Mouse (Mus musculus) liver, embryonic 16.5 days (tissue): ENCODE data around the gene Agtrap. TPM values are rescaled to one million over a fixed set of nuclear protein-coding genes. Genes with fewer than 3 reads are reported as not detected.
"Not testable (repeated sequence)": the region's sequence is repeated elsewhere in the genome, so short reads cannot be mapped to it uniquely, and the experiment has no call there.

Source experiments
- ATAC-seq: fragments of 200-750 bp; cut with Nextera tagmentation; 2 replicates; pipeline ENCODE4 v1.8.0; 2017; ENCODE audit warnings: low read depth, mild to moderate bottlenecking, moderate number of reproducible peaks, moderate library complexity
- H3K27ac ChIP-seq: fragments of 300-500 bp; sonication (generic); 2 replicates; pipeline ENCODE4 v1.5.1; 2014; ENCODE audit warnings: mild to moderate bottlenecking, low read length
- H3K27me3 ChIP-seq: fragments of 300-500 bp; sonication (generic); 2 replicates; pipeline ENCODE4 v1.6.1; 2014; ENCODE audit warnings: low read depth, low read length, mixed read lengths; ENCODE audit not compliant: control insufficient read depth, insufficient read depth
- H3K36me3 ChIP-seq: fragments of 300-500 bp; sonication (generic); 2 replicates; pipeline ENCODE4 v1.6.1; 2014; ENCODE audit warnings: mild to moderate bottlenecking; ENCODE audit not compliant: control insufficient read depth, insufficient read depth
- H3K4me1 ChIP-seq: fragments of 300-500 bp; sonication (generic); 2 replicates; pipeline ENCODE4 v1.6.1; 2014; ENCODE audit warnings: low read depth, low read length, mixed read lengths; ENCODE audit not compliant: control insufficient read depth
- H3K4me2 ChIP-seq: fragments of 300-500 bp; sonication (generic); 2 replicates; pipeline ENCODE4 v1.6.1; 2014; ENCODE audit warnings: low read depth, low read length, mixed read lengths
- H3K4me3 ChIP-seq: fragments of 300-500 bp; sonication (generic); 2 replicates; pipeline ENCODE4 v1.5.1; 2014; ENCODE audit warnings: low read depth, mild to moderate bottlenecking, low read length
- H3K9ac ChIP-seq: fragments of 300-500 bp; sonication (generic); 2 replicates; pipeline ENCODE4 v1.6.1; 2014; ENCODE audit warnings: low read depth, low read length
- H3K9me3 ChIP-seq: fragments of 300-500 bp; sonication (generic); replicated peaks from 2 replicates; pipeline ENCODE4 v1.6.1; 2016; ENCODE audit warnings: low read length; ENCODE audit not compliant: control insufficient read depth
- WGBS: fragments of 180-500 bp; shearing (Covaris S2); extraction: QIAGEN DNeasy Blood & Tissue Kit; methylation state at CpG from one replicate; pipeline ENCODE4 v1.1.7; 2014; ENCODE audit not compliant: insufficient replicate concordance; 5-methylcytosine and 5-hydroxymethylcytosine counted together
- polyA plus RNA-seq: library from polyadenylated mRNA; unstranded; fragments of >200 nt; fragmentation: Nextera tagmentation; extraction: Ambion mirVana; gene quantifications from 2 replicates; pipeline ENCODE4 v1.2.1, GENCODE M21; 2015

Agtrap gene
- polyA plus RNA-seq, 1 experiment from 2014 or later = 9.4 TPM

DNA sequence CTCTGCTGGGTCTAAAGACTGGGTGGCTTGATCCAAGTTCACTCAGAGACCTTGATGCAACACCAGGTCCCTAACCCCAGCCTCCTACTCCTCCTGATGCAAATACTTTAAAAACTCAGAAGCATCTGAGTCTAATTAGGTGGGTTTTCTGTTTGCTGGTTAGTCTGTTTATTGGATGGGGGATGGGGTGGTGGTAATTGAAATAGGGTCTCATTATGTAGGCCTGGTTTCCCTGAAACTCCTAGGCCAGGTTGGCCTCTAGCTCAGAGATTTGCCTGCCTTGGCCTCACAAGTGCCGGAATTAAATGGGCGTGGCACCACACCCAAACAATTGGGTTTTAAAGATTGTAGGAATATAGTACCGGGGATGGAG, 34.8 kb upstream of the Agtrap start:
- 60% methylated on average over 3 of the region's 3 CpGs for WGBS
- 0 out of 2 replicates have a peak, but pooled peaks cover under 1% of the 10 kb centered on the region for H3K27me3 ChIP-seq
- H3K4me2 ChIP-seq = no peak overlapping the region
- no peaks in the 10 kb centered on the region for H3K4me1 ChIP-seq
- no peak overlapping the region for H3K27ac ChIP-seq
- no peak for ATAC-seq
- H3K36me3 ChIP-seq = no peaks in the 10 kb centered on the region
- no peak overlapping the region for H3K9ac ChIP-seq
- no peak overlapping the region for H3K4me3 ChIP-seq
- H3K9me3 ChIP-seq = no peaks in the 10 kb centered on the region

DNA sequence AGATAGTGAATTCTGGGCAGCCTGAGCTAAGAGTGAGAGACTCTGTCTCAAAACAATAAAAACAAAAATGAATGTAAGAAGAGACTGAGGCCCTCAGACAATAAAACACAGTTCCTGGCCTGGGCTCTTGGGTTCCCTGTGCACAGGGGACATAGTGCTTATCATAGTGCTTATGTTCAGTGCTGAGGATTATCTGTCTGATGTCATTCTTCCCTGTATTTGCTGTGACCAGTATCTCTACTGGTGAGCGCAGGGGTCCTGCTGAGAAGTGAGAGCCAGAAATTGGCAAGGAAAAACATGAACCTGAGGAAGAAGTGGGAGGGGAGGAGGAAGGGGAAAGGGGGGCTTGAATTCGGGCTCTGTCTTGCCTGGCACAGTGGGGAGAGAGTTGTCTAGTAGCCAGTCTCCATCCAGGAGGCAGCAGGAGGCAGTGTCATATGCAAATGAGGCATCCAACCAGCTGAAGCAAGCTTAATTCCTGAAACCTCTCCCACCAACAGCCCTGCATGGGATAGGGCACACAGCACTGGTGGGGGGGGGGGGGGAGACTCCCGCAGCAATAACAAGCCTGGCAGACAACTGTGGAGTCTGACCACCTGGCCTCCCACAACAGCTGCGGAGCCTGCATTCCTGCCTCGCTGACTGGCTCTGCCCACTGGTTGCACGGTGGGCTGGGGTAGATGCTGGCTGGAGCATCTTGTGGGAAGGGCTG, 34.3 kb upstream of the Agtrap start:
- no peak overlapping the region for H3K4me2 ChIP-seq
- ATAC-seq = no peak
- H3K27me3 ChIP-seq = no peaks in the 10 kb centered on the region
- no peaks in the 10 kb centered on the region; the same call in 1 of the 2 replicates for H3K9me3 ChIP-seq
- no peak overlapping the region for H3K9ac ChIP-seq
- no peaks in the 10 kb centered on the region for H3K36me3 ChIP-seq
- no peak overlapping the region for H3K27ac ChIP-seq
- no peak overlapping the region for H3K4me3 ChIP-seq
- H3K4me1 ChIP-seq = no peaks in the 10 kb centered on the region
- 24% methylated on average over 6 of the region's 6 CpGs for WGBS

DNA sequence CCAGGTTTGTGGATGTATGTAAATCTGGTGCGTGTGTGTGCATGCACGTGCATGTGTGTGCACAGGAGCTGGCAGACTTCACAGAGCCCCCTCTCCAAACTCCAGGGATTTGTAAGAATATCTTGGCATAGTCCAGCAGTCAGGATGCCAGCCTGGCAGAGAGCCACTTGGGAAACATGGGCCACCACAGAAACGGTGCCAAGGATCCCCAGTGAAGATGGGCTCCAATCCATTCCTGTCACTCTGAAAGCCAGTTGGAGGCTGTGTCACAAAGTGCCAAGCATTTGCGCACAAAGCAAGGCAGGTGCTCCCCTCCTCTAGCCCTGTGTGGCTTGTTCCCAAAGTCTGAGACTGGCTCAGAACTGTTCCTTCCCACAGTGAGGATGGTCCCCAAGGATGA, 33.5 kb upstream of the Agtrap start:
- H3K9me3 ChIP-seq = no peaks in the 10 kb centered on the region; the same call in 1 of the 2 replicates
- no peak overlapping the region for H3K4me2 ChIP-seq
- no peaks in the 10 kb centered on the region for H3K4me1 ChIP-seq
- no peaks in the 10 kb centered on the region for H3K27me3 ChIP-seq
- H3K9ac ChIP-seq = no peak overlapping the region
- no peak overlapping the region for H3K4me3 ChIP-seq
- 65% methylated on average over 4 of the region's 4 CpGs for WGBS
- no peak for ATAC-seq
- no peaks in the 10 kb centered on the region for H3K36me3 ChIP-seq
- no peak overlapping the region for H3K27ac ChIP-seq

DNA sequence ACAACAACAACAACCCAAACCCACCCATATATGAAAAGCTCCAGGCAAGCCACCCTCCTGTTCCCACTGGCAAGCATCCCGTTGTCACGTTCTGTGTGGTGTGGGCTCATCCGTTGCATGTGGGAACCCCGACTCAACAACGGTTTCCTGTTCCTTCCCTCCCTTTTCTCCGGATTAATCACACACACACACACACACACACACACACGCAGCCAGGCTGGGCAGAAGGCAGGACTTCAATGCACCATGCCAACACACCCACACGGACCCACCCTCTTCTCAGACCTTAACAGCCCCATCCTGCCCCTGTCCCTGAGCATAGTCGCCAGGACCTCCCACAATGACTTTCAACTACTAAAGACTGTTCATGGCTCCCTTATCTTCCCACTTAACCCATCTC, 32.7 kb upstream of the Agtrap start:
- Histone ChIP-seq H3K36me3 (no peaks in the 10 kb centered on the region), H3K27me3 (no peaks in the 10 kb centered on the region), H3K4me2 (no peak overlapping the region), H3K4me1 (no peaks in the 10 kb centered on the region), H3K4me3 (no peak overlapping the region), H3K27ac (no peak overlapping the region), H3K9me3 (no peaks in the 10 kb centered on the region; the same call in 1 of the 2 replicates), H3K9ac (no peak overlapping the region)
- no peak for ATAC-seq
- WGBS = 53% methylated on average over 9 of the region's 9 CpGs

DNA sequence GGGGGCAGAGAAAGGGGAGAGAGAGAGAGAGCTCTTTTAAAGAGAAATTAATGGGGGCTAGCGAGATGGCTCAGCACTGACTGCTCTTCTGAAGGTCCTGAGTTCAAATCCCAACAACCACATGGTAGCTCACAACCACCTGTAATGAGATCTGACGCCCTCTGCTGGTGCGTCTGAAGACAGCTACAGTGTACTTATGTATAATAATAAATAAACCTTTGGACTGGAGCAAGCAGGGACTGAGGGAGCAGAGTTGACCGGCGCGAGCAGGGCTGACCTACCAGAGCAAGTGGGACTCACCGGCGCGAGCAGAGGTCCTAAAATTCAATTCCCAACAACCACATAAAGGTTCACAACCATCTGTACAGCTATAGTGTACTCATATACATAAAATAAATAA, 31.7 kb upstream of the Agtrap start:
- not testable (repeated sequence) for H3K9me3 ChIP-seq, H3K27me3 ChIP-seq, H3K4me1 ChIP-seq, H3K4me3 ChIP-seq, H3K4me2 ChIP-seq, H3K27ac ChIP-seq, H3K36me3 ChIP-seq, ATAC-seq, H3K9ac ChIP-seq
- 56% methylated on average over 9 of the region's 9 CpGs for WGBS

DNA sequence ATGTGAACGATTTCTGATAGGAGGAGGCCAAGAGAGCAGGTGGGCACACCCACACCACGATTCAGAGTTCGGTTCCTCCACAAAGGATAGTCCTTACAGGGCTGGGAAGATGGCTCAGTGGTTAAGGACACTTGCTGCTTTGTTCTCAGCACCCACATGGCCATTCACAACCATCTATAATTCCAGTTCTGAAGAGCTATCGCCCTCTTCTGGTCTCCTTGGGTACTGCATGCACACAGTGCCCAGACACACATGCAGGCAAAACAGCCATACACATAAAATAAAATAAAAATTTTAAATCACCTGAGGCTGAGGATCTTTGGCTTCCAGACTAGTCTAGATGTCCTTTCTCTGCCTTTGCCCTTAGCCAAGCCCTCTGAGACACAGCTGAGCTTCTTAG, 29.6 kb upstream of the Agtrap start:
- Histone ChIP-seq H3K4me3 (no peak overlapping the region), H3K4me1 (no peaks in the 10 kb centered on the region), H3K27me3 (peaks cover 4% of the 10 kb centered on the region; the same call in 1 of the 2 replicates), H3K36me3 (no peaks in the 10 kb centered on the region), H3K27ac (no peak overlapping the region), H3K9ac (no peak overlapping the region), H3K4me2 (no peak overlapping the region), H3K9me3 (no peaks in the 10 kb centered on the region; the same call in 1 of the 2 replicates)
- ATAC-seq = no peak
- WGBS = 62% methylated on average over 4 of the region's 4 CpGs

DNA sequence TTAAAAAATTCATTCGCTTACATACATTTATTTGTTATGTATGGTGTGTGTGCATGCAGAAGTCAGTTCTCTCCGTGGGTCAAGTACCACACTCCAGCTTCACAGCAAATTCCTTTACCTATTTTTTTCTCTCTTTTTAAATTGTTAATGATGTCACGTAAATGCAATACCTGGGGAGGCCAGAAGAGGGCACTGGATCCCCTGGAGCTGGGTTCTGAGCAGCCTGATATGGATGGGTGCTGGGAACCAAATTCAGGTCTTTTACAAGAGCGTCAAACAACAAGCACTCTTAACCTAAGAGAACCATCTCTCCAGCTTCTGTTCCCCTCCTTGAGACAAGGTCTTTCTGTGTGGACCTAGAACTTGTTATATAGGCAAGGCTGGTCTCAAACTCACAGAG, 28.8 kb upstream of the Agtrap start:
- Histone ChIP-seq H3K36me3 (no peaks in the 10 kb centered on the region), H3K4me3 (no peak overlapping the region), H3K9me3 (no peaks in the 10 kb centered on the region; the same call in 1 of the 2 replicates), H3K27me3 (peaks cover 4% of the 10 kb centered on the region; the same call in 1 of the 2 replicates), H3K27ac (no peak overlapping the region), H3K4me2 (no peak overlapping the region), H3K9ac (no peak overlapping the region), H3K4me1 (no peaks in the 10 kb centered on the region)
- 70% methylated on average over 4 of the region's 4 CpGs for WGBS
- no peak for ATAC-seq

DNA sequence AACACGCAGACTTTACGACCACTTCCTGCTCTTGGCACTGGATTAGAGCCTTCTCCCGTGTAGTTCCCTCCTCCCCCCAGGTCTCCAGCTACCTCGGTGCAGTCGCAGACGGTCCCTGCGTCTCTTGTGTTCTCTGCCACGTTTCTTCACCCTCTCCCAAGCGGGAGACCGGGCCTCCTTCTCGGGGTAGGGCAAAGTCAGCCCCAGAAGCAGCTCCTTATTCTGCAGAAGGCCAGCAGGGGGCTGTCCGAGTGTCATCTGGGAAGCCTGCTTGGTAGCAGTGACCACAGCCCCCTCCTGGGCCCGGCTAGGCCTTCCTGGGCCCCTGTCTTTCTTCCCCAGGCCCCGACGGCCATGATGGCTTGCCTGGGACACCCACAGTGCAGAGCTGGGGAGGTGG, 27.6 kb upstream of the Agtrap start:
- no peaks in the 10 kb centered on the region; the same call in 1 of the 2 replicates for H3K9me3 ChIP-seq
- no peaks in the 10 kb centered on the region for H3K4me1 ChIP-seq
- H3K36me3 ChIP-seq = no peaks in the 10 kb centered on the region
- no peak overlapping the region for H3K27ac ChIP-seq
- H3K4me2 ChIP-seq = no peak overlapping the region
- H3K9ac ChIP-seq = no peak overlapping the region
- 3% methylated on average over 15 of the region's 15 CpGs for WGBS
- H3K4me3 ChIP-seq = no peak overlapping the region
- ATAC-seq = no peak
- peaks cover 4% of the 10 kb centered on the region; the same call in 1 of the 2 replicates for H3K27me3 ChIP-seq

DNA sequence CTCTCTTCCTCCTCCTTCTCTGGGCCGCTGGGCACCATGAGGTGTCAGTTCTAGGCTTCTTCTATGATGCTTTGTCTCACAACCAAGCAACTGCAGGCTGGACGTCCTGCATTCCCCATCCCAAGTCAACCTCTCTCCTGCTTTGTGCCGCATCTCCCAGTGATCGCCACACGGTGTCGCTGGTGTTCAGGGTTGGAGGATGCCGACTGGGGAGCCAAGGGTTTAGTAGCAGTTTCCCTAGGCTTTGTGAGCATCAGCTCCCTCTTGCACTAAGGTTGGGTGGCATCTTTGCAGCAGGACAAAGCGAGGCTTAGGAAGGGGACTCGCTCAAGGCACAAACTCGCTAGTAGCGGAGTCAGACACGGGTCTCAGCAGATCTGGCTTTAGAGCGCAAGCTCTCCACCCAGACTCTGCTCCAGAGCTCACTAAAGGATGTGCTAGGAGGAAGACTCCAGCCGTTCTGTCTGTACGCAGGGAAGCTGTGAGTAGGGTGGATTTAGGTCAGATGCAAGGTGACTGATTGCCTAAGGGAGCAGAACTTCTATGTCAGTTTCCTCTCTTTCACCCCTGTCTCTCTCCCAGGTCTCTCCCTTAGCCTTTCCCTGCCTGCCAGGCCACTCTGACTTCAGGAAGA, 27.0 kb upstream of the Agtrap start:
- no peak overlapping the region for H3K9ac ChIP-seq
- 5% methylated on average over 15 of the region's 15 CpGs for WGBS
- no peaks in the 10 kb centered on the region for H3K36me3 ChIP-seq
- no peak overlapping the region for H3K4me2 ChIP-seq
- H3K9me3 ChIP-seq = no peaks in the 10 kb centered on the region; the same call in 1 of the 2 replicates
- no peak for ATAC-seq
- peaks cover 4% of the 10 kb centered on the region; the same call in 1 of the 2 replicates for H3K27me3 ChIP-seq
- H3K4me1 ChIP-seq = no peaks in the 10 kb centered on the region
- no peak overlapping the region for H3K4me3 ChIP-seq
- H3K27ac ChIP-seq = no peak overlapping the region
